ENCODE assay signal across 14 mouse cellular contexts in genomic region chr8:89028156-89028555, GRCm38 (mm10). TPM values are rescaled to one million over a fixed set of nuclear protein-coding genes. Genes with fewer than 3 reads are reported as not detected.
"Had no signal": no experiment of that assay in that cellular context is flagged by ENCODE, and none has a peak within 500 bp of the region (broad histone marks: within the 10 kb centered on the region; RNA-seq: fewer than 3 reads in every experiment).

No protein-coding gene starts in this region.

- H3K27ac ChIP-seq: left cerebral cortex, adult 2 months; liver, embryonic 15.5 days; midbrain, embryonic 13.5 days; stomach, embryonic 15.5 days had no signal

- H3K4me2 ChIP-seq: liver, embryonic 15.5 days; midbrain, embryonic 13.5 days; stomach, embryonic 15.5 days had no signal

- DNase-seq: kidney, adult 18-20 months; kidney, postnatal 14 days; lung, adult 2 months; lung, postnatal 36 days; right cerebral cortex, postnatal 4 days; spleen, adult 18-20 months; thymus, adult 2 months; thymus, postnatal 25 days had no signal

- ATAC-seq: lung, postnatal 0 days; midbrain, embryonic 13.5 days had no signal

- H3K9me3 ChIP-seq: liver, embryonic 15.5 days; midbrain, embryonic 13.5 days; stomach, embryonic 15.5 days had no signal

- H3K4me3 ChIP-seq: left cerebral cortex, adult 2 months; liver, embryonic 15.5 days; midbrain, embryonic 13.5 days; stomach, embryonic 15.5 days had no signal

- H3K36me3 ChIP-seq: liver, embryonic 15.5 days; stomach, embryonic 15.5 days had no signal

- H3K9ac ChIP-seq: liver, embryonic 15.5 days; midbrain, embryonic 13.5 days; stomach, embryonic 15.5 days had no signal

RNA-seq across cellular contexts. Expression of gene Sall1, which starts 15.8 kb away (rescaled TPM):
- total RNA-seq: megakaryocyte progenitor cell, adult 5-6 weeks had no signal
